7 mouse cellular contexts compared by ENCODE assay signal in the genomic region with DNA sequence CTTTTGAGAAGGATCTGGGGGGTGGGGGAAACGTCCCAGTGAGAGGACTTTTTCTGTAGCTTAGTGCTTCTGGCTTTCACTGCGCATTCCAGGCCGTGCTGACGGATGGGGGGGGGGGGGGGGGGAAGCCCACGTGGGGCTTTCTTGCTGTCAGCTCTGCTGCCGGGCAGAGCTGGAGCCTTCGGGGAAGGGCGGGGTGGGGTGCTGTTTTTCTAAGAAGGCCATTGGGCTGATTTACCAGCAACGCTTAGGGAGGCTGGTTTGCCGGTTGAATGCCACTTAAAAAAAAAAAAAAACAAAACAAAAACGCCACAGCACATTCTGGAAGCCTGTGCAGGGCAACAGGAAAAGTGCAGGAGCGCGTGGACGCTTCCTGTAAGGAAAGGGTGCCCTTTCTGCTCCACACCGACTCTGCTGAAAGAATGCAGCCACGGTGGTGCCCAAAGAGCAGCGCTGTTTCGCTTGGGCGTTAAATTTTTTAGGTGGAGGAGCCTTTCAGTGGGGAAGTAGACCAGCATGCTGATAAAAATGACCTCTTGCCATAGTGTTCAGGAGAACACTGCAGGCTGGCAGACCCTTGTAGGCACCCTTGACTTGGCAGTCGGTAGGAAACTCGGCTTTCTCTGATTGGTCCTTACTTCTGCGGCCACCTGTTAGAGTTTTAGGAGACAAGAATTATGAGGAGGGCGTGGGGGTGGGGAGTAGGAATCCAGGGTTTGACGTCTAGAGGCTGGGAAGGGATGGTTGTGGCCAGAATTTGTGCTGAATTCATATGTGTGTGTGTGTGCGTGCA. TPM values are rescaled to one million over a fixed set of nuclear protein-coding genes. Genes with fewer than 3 reads are reported as not detected.
DNase-seq lines count a peak whose midpoint lies in the region; ATAC-seq and TF ChIP-seq lines count a peak whose summit lies in the region.

No protein-coding gene starts in this region.

- ATAC-seq in forebrain, embryonic 15.5 days (replicated peaks) = no peak
- peak; percentile 15; the same call in 1 of the 2 replicates for ATAC-seq in lung, embryonic 16.5 days (ENCODE audit: low read depth)
- no peak for ATAC-seq in stomach, embryonic 14.5 days (ENCODE audit: insufficient number of reproducible peaks, insufficient read depth, low FRiP score, low read depth)
- ATAC-seq in activated CD4-positive, CD25-positive, alpha-beta regulatory T cell, adult 4 months = no peak

- H3K36me3 ChIP-seq in E14TG2a.4 (ENCODE audit: insufficient read depth, low read length) = peaks cover 7% of the 10 kb centered on the region
- H3K36me3 ChIP-seq in forebrain, embryonic 15.5 days = no peaks in the 10 kb centered on the region
- no peaks in the 10 kb centered on the region; the same call in 1 of the 2 replicates for H3K36me3 ChIP-seq in kidney, adult 2 months (ENCODE audit: control insufficient read depth, insufficient read depth, low read length)
- no peaks in the 10 kb centered on the region for H3K36me3 ChIP-seq in lung, embryonic 16.5 days (ENCODE audit: control insufficient read depth, insufficient read depth, low read length)
- H3K36me3 ChIP-seq in stomach, embryonic 14.5 days (ENCODE audit: control insufficient read depth, insufficient read depth, low read length) = no peaks in the 10 kb centered on the region

- 4% methylated on average over 25 of the region's 25 CpGs for WGBS in forebrain, embryonic 15.5 days
- 6% methylated on average over 25 of the region's 25 CpGs for WGBS in kidney, adult 2 months
- 6% methylated on average over 22 of the region's 25 CpGs for WGBS in lung, embryonic 16.5 days
- 4% methylated on average over 24 of the region's 25 CpGs for WGBS in stomach, embryonic 14.5 days

- DNase-seq in ZHBTc4 (ENCODE audit: low read depth, low spot score) = peak; percentile 59
- peak; percentile 91 for DNase-seq in kidney, adult 2 months

- H3K4me2 ChIP-seq in forebrain, embryonic 15.5 days (replicated peaks) = peak overlapping the region; percentile 76
- H3K4me2 ChIP-seq in lung, embryonic 16.5 days (ENCODE audit: low read depth, low read length) = peak overlapping the region; percentile 96
- peak overlapping the region; percentile 97 for H3K4me2 ChIP-seq in stomach, embryonic 14.5 days (replicated peaks; ENCODE audit: low read depth, low read length)

- H3K4me1 ChIP-seq in E14TG2a.4 (replicated peaks; ENCODE audit: low read depth, low read length) = peaks cover 72% of the 10 kb centered on the region
- H3K4me1 ChIP-seq in forebrain, embryonic 15.5 days = peaks cover 57% of the 10 kb centered on the region
- peaks cover 19% of the 10 kb centered on the region for H3K4me1 ChIP-seq in kidney, adult 2 months (ENCODE audit: control insufficient read depth, insufficient read depth, low read length)
- peaks cover 33% of the 10 kb centered on the region for H3K4me1 ChIP-seq in lung, embryonic 16.5 days (replicated peaks; ENCODE audit: control insufficient read depth, insufficient read depth, low read length)
- peaks cover 33% of the 10 kb centered on the region for H3K4me1 ChIP-seq in stomach, embryonic 14.5 days (ENCODE audit: control insufficient read depth, insufficient read depth, low read length)

- no peak for TF ChIP-seq CTCF in E14TG2a.4 (conservative IDR thresholded peaks at IDR 0.05; ENCODE audit: low read length)
- TF ChIP-seq CTCF in kidney, adult 2 months (conservative IDR thresholded peaks at IDR 0.05; ENCODE audit: insufficient read depth, insufficient read length, low read depth, low read length) = no peak

- H3K9ac ChIP-seq in forebrain, embryonic 15.5 days (replicated peaks) = 0 out of 2 replicates have a peak overlapping the region, but pooled peaks have one; percentile 1
- peak overlapping the region; percentile 78 for H3K9ac ChIP-seq in lung, embryonic 16.5 days (ENCODE audit: low read length)
- H3K9ac ChIP-seq in stomach, embryonic 14.5 days (replicated peaks; ENCODE audit: low read depth, low read length) = peak overlapping the region; percentile 6; the same call in 1 of the 2 replicates

- TF ChIP-seq POLR2A in kidney, adult 2 months (IDR thresholded peaks at IDR 0.05; ENCODE audit: low read depth, low read length) = no peak

- peak overlapping the region; percentile 90 for H3K27ac ChIP-seq in forebrain, embryonic 15.5 days (replicated peaks)
- H3K27ac ChIP-seq in kidney, adult 2 months (ENCODE audit: insufficient read depth, low read depth, low read length) = peak overlapping the region; percentile 93
- peak overlapping the region; percentile 85 for H3K27ac ChIP-seq in lung, embryonic 16.5 days (ENCODE audit: low read length)
- peak overlapping the region; percentile 79 for H3K27ac ChIP-seq in stomach, embryonic 14.5 days (ENCODE audit: low read length)

- peak overlapping the region; percentile 37; the same call in 1 of the 2 replicates for H3K4me3 ChIP-seq in E14TG2a.4 (replicated peaks; ENCODE audit: low read length)
- peak overlapping the region; percentile 49 for H3K4me3 ChIP-seq in forebrain, embryonic 15.5 days
- H3K4me3 ChIP-seq in kidney, adult 2 months (ENCODE audit: insufficient read depth, low read depth, low read length) = peak overlapping the region; percentile 86
- peak overlapping the region; percentile 63 for H3K4me3 ChIP-seq in lung, embryonic 16.5 days (ENCODE audit: low read length)
- H3K4me3 ChIP-seq in stomach, embryonic 14.5 days (ENCODE audit: low read depth, low read length) = 0 out of 2 replicates have a peak overlapping the region, but pooled peaks have one; percentile 1

- H3K27me3 ChIP-seq in E14TG2a.4 (ENCODE audit: insufficient read depth, low read length) = peaks cover 81% of the 10 kb centered on the region
- H3K27me3 ChIP-seq in forebrain, embryonic 15.5 days = peaks cover 10% of the 10 kb centered on the region; the same call in 1 of the 2 replicates
- no peaks in the 10 kb centered on the region for H3K27me3 ChIP-seq in kidney, adult 2 months (replicated peaks; ENCODE audit: control insufficient read depth, insufficient read depth, low read length)
- no peaks in the 10 kb centered on the region; the same call in 1 of the 2 replicates for H3K27me3 ChIP-seq in lung, embryonic 16.5 days (ENCODE audit: control insufficient read depth, insufficient read depth, low read depth, low read length)
- no peaks in the 10 kb centered on the region for H3K27me3 ChIP-seq in stomach, embryonic 14.5 days (ENCODE audit: control insufficient read depth, insufficient read depth, low read length)

- 0 out of 2 replicates have a peak, but pooled peaks cover under 1% of the 10 kb centered on the region for H3K9me3 ChIP-seq in E14TG2a.4 (ENCODE audit: low read length)
- no peaks in the 10 kb centered on the region for H3K9me3 ChIP-seq in forebrain, embryonic 15.5 days
- H3K9me3 ChIP-seq in lung, embryonic 16.5 days (ENCODE audit: control insufficient read depth, low read length) = no peaks in the 10 kb centered on the region
- no peaks in the 10 kb centered on the region for H3K9me3 ChIP-seq in stomach, embryonic 14.5 days (ENCODE audit: control insufficient read depth, low read depth, low read length)

RNA-seq across cellular contexts. Expression of gene Gadd45g, which starts 3.0 kb away (rescaled TPM):
- polyA plus RNA-seq in forebrain, embryonic 15.5 days (2015; fragmentation: Nextera tagmentation; extraction: Ambion mirVana) = 145 and 167 TPM in 2 replicates
- 57.2 and 59.8 TPM in 2 replicates for polyA plus RNA-seq in kidney, adult 2 months (2012; rRNA removed)
- polyA plus RNA-seq in lung, embryonic 16.5 days (2015; fragmentation: Nextera tagmentation; extraction: Ambion mirVana) = 74.4 and 92.3 TPM in 2 replicates
- 22.9 and 26.4 TPM in 2 replicates for polyA plus RNA-seq in stomach, embryonic 14.5 days (2014; fragmentation: Nextera tagmentation; extraction: Ambion mirVana)
- 10 to 100 TPM; 19.4 to 27.4 TPM for polyA plus RNA-seq in activated CD4-positive, CD25-positive, alpha-beta regulatory T cell, adult 4 months (2017; shearing (Covaris generic))

RNA-seq across cellular contexts. Expression of gene Sema4d, which starts 55.9 kb away (rescaled TPM):
- polyA plus RNA-seq in forebrain, embryonic 15.5 days (2015; fragmentation: Nextera tagmentation; extraction: Ambion mirVana) = 18.7 and 20.7 TPM in 2 replicates
- polyA plus RNA-seq in kidney, adult 2 months (2012; rRNA removed) = 87.8 and 93.2 TPM in 2 replicates
- polyA plus RNA-seq in lung, embryonic 16.5 days (2015; fragmentation: Nextera tagmentation; extraction: Ambion mirVana) = 9.0 and 9.8 TPM in 2 replicates
- polyA plus RNA-seq in stomach, embryonic 14.5 days (2014; fragmentation: Nextera tagmentation; extraction: Ambion mirVana) = 9.0 and 10.2 TPM in 2 replicates
- polyA plus RNA-seq in activated CD4-positive, CD25-positive, alpha-beta regulatory T cell, adult 4 months (2017; shearing (Covaris generic)) = 100 to 1,000 TPM; 127 to 150 TPM

Comparison
In these comparisons a context has a peak if more than half of its experiments do, and no peak if none do; other contexts are left out.
1. H3K4me3 ChIP-seq: peak in every context shown above with its lines; median percentile 86 in kidney, adult 2 months; 63 in lung, embryonic 16.5 days; 49 in forebrain, embryonic 15.5 days; 37 in E14TG2a.4; 1 in stomach, embryonic 14.5 days.
2. H3K9ac ChIP-seq: peak in every context shown above with its lines; median percentile 78 in lung, embryonic 16.5 days; 6 in stomach, embryonic 14.5 days; 1 in forebrain, embryonic 15.5 days.